Mouse (Mus musculus): ENCODE results near the gene Tnfrsf26.
A peak's percentile ranks its signal among the peaks of the same experiment; 100 is the strongest.

The Tnfrsf26 gene

GRCm38 (mm10) chr7:143599428-143600230 lies 28.9 kb downstream of the Tnfrsf26 start, which contains the start of gene Cars:
Gene Cars, minus strand, starts transcription at chr7:143600090.
- DNase-seq (ENCODE audit: extremely low read depth, low read depth): peak; percentile 98

- DNase-seq (ENCODE audit: extremely low read depth, low read depth): no peak
Observed at GRCm38 (mm10) chr7:143594865-143595264, 33.7 kb downstream of the Tnfrsf26 start.

GRCm38 (mm10) chr7:143592255-143592654 lies 36.3 kb downstream of the Tnfrsf26 start:
- no peak for DNase-seq (ENCODE audit: extremely low read depth, low read depth)

GRCm38 (mm10) chr7:143588006-143588405 lies 40.5 kb downstream of the Tnfrsf26 start:
- no peak for DNase-seq (ENCODE audit: extremely low read depth, low read depth)

- DNase-seq (ENCODE audit: extremely low read depth, low read depth): no peak
Observed at GRCm38 (mm10) chr7:143587586-143587985, 40.9 kb downstream of the Tnfrsf26 start.

- DNase-seq (ENCODE audit: extremely low read depth, low read depth): no peak
Observed at GRCm38 (mm10) chr7:143583956-143584355, 44.6 kb downstream of the Tnfrsf26 start.

GRCm38 (mm10) chr7:143583025-143583424 lies 45.5 kb downstream of the Tnfrsf26 start:
- no peak for DNase-seq (ENCODE audit: extremely low read depth, low read depth)

- DNase-seq (ENCODE audit: extremely low read depth, low read depth): no peak
Observed at GRCm38 (mm10) chr7:143575751-143576150, 52.8 kb downstream of the Tnfrsf26 start.

DNA sequence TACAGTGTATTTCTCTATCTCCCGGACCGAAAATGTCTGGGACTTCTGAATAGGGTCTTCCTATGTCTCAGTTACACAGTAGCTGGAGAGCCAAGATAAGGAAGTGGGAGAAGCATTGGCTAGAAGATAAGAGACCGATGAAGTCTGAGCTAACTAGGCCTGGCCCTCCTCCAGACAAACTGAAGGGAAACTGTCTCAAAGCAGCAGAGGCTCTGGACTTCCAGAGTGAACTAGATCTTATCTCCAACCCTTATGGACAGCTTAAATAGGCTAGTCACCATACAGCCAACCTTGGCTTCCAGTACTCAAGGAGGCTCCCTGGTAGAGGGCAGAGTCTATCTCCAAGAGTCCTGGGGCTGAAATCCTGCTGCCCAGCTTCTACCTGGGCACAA lies 62.9 kb downstream of the Tnfrsf26 start:
- DNase-seq (ENCODE audit: extremely low read depth, low read depth): peak; percentile 89

DNA sequence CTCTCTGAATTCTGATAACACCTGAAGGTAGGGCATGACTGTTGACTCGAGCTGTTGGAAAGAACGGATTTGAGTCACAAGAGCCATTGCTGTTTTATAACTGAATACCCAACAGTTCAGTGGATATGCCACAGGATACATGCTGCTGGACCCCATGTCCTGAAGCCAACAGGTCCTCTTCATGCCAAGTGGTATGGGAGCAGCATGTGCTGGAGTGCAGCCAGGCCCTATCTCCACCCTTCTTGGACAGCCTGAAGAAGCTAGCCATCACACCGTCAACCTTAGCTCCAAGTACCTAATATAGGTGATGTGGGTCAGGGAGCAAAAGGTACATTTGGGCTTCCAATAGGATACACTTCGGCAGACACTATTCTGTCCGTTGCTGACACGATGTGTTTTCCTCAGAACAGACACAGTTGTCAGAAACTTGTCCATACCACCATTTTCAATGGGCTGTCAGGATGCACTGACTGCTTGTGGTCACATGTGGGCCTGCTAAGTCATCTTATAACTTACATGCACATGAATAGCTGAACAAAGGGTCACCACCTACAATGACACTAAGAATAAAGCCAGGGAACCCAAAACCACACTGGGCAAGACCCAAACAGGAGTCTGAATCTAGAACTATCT lies 63.4 kb downstream of the Tnfrsf26 start:
- DNase-seq (ENCODE audit: extremely low read depth, low read depth): no peak

DNA sequence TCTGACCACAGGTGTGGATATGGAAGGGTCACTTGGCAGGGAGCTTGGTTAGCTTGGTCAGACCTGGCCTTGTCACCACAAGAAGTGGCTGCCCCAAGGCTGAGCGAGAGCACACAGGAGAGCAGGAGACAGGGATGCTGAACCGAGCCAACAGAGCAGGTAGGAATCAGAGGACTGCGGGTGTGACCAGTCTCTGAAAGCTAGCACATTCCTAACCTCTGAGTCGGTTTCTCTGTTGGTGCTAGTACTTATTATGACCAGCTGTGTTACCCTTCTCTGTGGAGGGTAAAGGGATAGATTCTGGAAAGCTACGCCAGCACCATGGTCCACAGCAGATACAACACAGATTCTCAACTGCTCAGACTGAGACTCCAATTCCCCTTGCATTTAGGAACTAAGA lies 64.7 kb downstream of the Tnfrsf26 start:
- no peak for DNase-seq (ENCODE audit: extremely low read depth, low read depth)

Measured in MEL-GATA-1-ER (cell line).